Mouse (Mus musculus): ENCODE results near the gene Bnc2.

The Bnc2 gene

DNA sequence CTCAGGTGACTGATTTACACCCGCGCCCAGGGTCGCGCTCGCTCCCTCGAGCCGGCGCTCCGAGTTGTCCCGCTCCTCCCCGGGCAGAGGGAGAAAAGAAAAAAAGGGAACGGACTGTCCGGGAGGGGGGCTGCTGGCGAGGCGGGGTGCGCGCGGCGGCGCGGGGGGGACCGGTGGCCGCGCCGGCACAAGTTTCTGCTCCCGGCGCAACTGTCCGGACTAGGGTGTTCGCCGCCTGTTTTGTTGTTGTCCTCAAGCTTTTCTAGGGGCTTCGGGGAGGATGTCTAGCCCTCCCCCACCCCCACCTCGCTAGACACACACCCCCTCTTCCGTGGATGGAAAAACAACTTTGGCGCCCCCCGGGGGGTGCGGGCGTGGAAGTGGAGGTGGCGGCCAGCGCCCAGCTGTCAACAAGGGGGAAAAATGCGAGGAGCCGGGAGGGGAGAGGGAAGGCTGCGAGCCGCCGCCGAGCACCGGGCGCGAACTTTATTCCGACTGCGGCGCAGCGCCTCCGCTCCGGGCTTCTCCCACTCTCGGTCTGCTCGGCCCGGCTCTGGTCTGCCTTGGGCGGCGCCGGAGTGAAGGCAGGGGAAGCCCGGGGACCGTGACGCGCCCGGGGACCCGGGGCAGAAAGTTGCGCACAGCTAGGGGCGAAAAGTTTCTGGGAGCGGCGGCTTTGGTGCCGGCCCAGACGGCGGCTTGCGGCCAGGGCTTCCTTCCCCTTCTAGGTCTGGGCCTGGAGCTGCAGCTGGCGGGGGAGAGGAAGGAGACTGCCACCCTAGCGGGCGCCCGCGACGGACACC, at the start of gene Bnc2:
Bnc2 (minus strand) TSS at position 105 of the 803 bp plus-strand sequence.
- peak in 1 of 2 experiments; percentile 19 for DNase-seq (ENCODE audit: low spot score in 2 of 2)

DNA sequence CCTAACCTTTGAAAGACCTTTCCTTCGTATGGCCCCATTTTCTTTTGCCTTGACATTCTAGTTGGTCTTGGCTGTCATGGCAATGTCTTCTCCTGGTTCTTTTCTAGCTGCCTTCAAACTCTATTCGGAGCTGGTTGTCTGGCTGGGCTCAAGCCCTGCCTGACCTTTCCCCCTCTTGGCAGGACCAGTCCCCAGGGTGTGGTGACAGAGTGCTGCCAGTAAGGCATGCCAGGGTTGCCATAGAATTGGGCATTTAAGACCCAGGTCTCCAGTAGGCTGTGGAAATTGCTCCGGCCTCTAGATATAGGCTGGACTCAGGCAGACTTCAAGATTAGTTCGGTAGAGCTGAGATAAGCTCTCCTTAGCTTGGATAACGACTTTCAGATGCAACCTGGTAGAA, 32.9 kb upstream of the Bnc2 start:
- no peak for DNase-seq (ENCODE audit: low spot score in 2 of 2)

DNA sequence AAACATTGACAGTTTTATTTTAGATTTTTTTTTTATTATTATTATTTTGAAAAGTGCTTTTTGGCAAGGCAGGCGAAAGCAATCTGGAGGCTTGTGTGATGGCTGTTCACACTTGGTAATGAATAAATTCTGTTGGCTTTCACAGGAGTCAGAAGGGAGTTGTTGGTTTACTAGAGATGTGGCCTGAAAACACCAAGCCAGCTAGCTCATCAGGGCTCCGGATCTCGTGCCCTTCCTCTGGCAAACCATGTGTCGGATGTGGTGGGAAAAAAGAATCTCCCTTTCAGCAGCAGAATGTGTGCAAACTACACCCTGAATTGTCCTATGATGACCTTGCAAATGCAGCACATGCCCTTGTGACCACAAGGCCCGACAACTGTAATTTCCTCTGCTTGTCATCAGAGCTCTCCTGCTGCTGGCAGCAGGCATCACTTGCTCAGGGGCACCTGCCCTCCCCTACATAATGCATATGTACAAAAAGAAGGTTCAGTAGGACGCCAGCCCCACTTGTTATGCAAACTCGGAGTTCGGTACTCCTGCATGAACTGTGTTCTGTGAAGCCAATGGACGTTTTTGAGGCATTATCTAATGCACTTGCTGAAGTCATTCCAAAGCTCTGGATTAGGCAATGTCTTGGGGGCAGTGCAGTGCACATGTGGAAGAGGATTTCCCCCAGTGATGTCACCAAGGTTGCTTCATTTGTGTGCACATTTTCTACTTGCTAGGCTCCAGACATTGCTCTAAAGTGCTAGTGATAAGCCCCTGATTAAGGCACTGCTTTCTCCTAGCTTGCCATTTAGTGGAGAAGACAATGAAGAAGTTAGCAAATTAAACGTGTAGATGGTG, 10.7 kb upstream of the Bnc2 start:
- no peak for DNase-seq (ENCODE audit: low spot score in 2 of 2)

DNA sequence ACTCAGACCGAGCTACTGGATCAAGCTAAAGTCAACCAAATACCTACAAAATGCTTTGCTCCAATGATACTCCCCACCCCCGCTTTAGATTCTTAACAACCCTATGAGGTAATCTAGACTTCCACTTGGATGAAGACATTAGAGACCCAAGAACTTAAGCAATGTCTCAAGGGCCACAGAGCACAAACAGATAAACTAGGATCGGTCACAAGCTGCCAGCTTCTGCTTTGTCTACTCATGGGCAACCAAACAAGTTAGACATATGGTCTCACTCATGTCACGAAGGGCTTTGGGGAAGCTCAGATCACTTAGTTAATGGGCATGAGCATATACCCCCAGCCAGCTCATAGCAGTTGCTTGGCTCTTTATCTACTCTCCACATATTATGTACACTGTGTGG, 9.9 kb upstream of the Bnc2 start:
- no peak for DNase-seq (ENCODE audit: low spot score in 2 of 2)

DNA sequence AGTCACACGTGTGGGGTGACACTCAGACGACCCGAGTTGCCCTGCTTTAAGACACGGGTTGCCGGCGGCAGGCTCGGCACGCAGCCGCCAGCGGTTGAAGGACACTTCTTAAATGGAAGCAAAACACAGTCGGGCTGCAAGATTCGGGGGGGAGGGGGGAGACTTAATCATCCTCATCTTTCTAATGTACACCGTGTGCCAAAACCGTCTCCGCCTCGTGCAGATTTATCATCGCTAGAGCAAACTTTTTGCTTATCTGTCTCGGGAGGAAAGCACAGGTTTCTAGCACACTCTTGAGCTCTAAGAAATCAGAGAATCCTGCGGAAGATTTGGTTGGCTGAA, 870 bp upstream of the Bnc2 start:
- no peak for DNase-seq (ENCODE audit: low spot score in 2 of 2)

DNA sequence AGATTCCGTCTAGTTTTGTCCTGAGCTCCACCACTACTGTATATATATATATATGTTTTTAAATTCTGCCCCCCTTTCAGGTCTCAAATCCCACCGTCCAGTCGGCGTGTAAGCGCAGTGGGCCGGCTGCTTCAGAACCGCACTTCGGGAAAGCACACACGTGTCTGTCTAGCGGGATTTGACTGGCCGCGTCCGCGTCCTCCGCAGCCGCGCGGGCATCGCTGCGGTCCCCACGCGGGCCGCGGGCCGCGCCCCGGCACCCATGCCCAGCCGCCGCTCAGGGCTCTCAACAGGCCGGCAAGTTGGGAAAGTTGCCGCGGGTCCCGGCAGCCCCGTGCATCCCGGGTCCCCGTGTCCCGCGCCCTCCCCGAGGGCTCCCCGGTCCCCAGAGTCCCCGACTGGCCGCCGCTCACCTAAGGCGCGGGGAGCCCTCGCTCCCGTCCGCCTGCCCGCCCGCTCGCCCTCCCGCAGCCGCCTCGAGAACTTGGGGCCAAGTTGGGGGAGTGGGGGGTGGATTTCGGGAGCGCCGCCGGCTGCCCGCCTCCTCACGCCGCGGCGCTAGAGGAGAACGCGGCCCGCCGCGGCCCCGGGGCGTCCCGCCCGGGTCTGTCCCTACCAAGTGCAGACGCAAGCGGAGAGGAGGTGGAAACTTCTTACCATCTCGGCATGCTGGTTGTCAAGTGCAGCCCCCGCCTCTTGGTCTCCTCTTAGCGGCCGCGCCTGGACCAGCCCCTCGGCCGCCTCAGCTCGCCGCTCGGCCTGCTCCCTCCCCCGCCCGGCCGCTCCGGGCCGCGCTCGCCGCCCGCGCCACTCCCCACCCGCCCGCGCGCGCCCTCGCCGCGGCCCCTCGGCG, 531 bp downstream of the Bnc2 start:
- DNase-seq (ENCODE audit: low spot score in 2 of 2): peak in 1 of 2 experiments; percentile 36

GRCm38 (mm10) chr4:84673681-84674307, 1.3 kb downstream of the Bnc2 start:
- DNase-seq (ENCODE audit: low spot score in 2 of 2): no peak

DNA sequence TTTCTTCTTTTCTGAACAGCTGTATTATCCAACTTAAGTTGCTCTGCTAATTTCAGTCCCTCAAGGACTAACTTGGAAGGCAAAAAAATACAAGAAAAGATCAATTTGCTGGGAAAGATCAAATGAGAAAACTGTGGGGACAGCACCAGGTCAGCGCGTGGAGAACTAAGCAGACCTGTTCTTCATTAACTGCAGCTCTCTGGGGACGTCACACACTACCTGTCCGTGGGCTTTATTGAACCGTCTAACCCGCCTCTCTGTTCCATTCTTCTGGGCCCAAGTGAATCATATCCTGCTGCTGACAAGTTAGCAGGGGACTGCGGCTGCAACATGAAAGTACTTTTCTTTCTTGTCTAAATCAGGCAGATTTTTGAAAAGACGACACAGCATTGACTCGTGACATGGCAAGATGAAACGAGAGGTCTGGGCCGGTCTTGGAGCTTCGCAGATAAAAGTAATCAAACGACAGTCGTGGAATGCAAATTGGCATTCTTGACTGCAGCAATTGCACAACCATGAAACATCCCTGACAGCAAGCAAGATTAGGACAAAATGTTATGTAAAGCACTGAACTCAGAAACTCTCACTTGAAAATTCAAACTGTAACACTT, 2.8 kb downstream of the Bnc2 start:
- no peak for DNase-seq (ENCODE audit: low spot score in 2 of 2)

DNA sequence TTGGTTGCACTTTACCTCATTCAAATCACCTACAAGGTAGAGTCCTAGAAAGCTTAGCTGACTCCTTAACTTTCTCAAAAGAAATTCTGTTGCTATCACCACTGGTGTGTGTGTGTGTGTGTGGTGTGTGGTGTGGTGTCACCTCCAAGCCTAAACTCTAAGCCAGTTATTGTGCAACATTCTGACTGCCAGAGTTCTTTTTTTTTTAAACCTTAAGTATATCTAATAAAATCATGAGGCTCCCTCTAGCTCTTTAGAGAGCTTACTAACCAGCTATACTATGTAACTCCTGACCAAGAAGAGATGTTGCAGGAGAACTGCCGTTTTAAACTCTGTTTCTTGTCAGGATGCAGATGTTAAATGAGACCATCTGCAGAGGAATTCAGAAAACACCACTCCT, 4.1 kb downstream of the Bnc2 start:
- DNase-seq (ENCODE audit: low spot score in 2 of 2): no peak

DNA sequence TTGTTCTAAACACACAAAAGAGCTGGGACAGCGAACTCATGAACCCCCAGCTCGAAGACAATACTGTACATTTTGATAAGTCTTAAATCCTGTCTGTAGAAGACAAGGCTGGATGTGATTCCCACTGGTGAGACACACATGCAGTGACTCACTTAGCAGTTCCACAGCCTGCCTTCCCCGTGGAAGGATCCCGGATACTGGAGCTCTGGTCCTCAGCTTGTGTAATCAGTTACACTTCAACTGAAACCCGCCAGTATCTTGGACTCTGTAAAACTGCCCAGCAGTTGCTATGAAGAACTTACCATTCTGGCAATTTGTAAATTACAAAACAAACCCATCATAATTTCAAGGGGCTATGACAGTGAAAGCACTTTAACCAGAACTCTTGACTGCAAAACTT, 5.4 kb downstream of the Bnc2 start:
- DNase-seq (ENCODE audit: low spot score in 2 of 2): no peak

GRCm38 (mm10) chr4:84668949-84669605, 6.0 kb downstream of the Bnc2 start:
- DNase-seq (ENCODE audit: low spot score in 2 of 2): no peak

- DNase-seq (ENCODE audit: low spot score in 2 of 2): no peak
Measured at GRCm38 (mm10) chr4:84668226-84668625, 6.8 kb downstream of the Bnc2 start.

DNA sequence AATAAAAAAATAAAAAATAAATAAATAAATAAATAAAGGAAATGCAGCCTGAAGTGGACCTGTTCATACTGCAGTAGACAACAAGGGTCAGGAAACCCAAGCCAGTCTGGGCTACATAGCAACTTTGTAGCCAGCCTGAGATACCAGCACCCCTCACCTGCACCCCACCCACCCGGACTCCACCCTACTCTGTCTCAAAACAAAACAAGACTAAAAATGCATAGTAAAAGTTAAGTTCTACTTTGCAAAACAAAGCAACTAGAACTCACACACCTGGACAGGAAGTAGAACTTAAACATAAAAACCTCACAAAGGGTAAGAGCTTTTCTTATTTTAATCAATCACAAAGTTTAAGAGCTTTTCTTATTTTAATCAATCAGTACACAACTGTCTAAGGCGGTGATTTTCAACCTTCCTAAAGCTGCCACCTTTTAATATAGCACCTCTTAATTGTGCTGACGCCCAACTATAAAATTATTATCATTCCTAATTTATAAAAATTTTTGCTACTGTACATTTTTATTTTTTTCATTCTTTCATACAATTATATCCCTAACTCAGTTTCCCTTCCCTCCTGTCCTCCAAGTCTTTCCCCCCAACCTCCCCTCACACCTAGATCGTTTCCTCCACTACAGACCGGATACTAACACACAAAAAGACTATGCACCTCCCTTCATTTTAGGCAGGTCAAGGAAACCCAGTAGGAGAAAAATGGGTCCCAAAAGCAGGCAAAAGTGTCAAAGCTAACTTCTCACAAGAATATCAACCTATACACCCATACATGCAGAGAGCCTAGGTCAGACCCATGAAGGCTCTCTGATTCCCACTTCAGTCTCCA, 12.6 kb downstream of the Bnc2 start:
- no peak for DNase-seq (ENCODE audit: low spot score in 2 of 2)

GRCm38 (mm10) chr4:84661341-84661740, 13.7 kb downstream of the Bnc2 start:
- no peak for DNase-seq (ENCODE audit: low spot score in 2 of 2)

- no peak for DNase-seq (ENCODE audit: low spot score in 2 of 2)
Measured at GRCm38 (mm10) chr4:84651786-84652185, 23.3 kb downstream of the Bnc2 start.

- no peak for DNase-seq (ENCODE audit: low spot score in 2 of 2)
Measured at GRCm38 (mm10) chr4:84646576-84646975, 28.5 kb downstream of the Bnc2 start.

- no peak for DNase-seq (ENCODE audit: low spot score in 2 of 2)
Measured at GRCm38 (mm10) chr4:84639166-84639565, 35.9 kb downstream of the Bnc2 start.

- DNase-seq (ENCODE audit: low spot score in 2 of 2): no peak
Measured at GRCm38 (mm10) chr4:84637641-84638040, 37.4 kb downstream of the Bnc2 start.

DNA sequence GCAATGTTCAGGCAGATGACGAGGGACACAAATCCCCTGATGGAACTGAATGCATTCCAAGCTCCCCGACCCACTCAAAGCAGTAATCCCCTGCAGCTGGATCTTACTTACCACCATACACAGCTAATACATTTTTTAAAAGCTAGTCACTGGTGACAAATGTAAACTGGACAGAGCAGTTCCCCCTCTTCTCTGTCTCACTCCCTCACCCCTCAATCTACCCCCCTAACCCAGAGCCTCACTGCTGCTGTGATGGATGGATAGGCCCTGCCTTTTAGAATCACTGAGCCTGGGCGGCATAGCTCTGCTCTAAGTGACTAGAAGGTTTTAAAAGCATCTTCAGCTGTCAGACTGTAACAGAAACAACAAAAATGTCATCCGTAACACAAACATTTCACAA, 40.3 kb downstream of the Bnc2 start:
- no peak for DNase-seq (ENCODE audit: low spot score in 2 of 2)

GRCm38 (mm10) chr4:84633991-84634390, 41.1 kb downstream of the Bnc2 start:
- DNase-seq (ENCODE audit: low spot score in 2 of 2): no peak
